Mouse (Mus musculus): ENCODE results near the gene Map4k4. TPM values are rescaled to one million over a fixed set of nuclear protein-coding genes. Genes with fewer than 3 reads are reported as not detected.

Gene Map4k4
- total RNA-seq, 2 experiments from 2014 or later: 19.2 to 42.5 TPM

Other genes with a start within 250 kb of the Map4k4 start
- gene Creg2, start 249.4 kb upstream of the Map4k4 start, total RNA-seq (2015): not detected in 2 replicates
- gene Creg2, start 249.4 kb upstream of the Map4k4 start, total RNA-seq (2017): not detected in 2 replicates
- gene Rfx8, start 179.9 kb upstream of the Map4k4 start, total RNA-seq (2015): 0.10 and 0.59 TPM in 2 replicates
- 0.34 and 0.62 TPM in 2 replicates for gene Rfx8, start 179.9 kb upstream of the Map4k4 start, total RNA-seq (2017)
- gene Gm3646, start 95.6 kb upstream of the Map4k4 start, total RNA-seq (2015): not detected in 2 replicates
- gene Gm3646, start 95.6 kb upstream of the Map4k4 start, total RNA-seq (2017): not detected in 2 replicates
- gene Il1r2, start 173.2 kb downstream of the Map4k4 start, total RNA-seq (2015): 1.9 and 2.5 TPM in 2 replicates
- 1.9 and 2.2 TPM in 2 replicates for gene Il1r2, start 173.2 kb downstream of the Map4k4 start, total RNA-seq (2017)

All from megakaryocyte progenitor cell, adult 5-6 weeks (primary cell).